Mouse (Mus musculus): ENCODE results near the gene Nagk.
A peak's percentile ranks its signal among the peaks of the same experiment; 100 is the strongest.

Nagk gene

DNA sequence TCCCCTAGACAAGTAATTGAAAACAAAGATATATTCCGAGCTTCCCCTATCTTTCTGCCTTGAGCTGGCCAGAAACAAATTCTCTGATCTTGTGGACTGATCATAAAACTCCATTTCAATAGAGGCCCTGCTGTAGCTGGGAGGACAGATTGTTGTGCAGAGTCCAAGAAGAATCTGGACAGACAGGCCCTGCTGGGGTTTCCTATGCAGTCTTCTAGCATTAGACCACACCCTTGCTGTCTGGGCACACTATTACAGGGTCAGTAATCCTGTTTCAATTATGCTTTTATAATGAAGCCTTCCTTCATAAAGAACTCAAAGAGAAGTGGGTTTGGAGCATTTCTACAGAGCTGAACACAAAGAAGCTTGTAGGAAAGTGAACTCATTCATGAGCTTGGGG is 24.2 kb downstream of the Nagk start:
- DNase-seq = no peak

DNA sequence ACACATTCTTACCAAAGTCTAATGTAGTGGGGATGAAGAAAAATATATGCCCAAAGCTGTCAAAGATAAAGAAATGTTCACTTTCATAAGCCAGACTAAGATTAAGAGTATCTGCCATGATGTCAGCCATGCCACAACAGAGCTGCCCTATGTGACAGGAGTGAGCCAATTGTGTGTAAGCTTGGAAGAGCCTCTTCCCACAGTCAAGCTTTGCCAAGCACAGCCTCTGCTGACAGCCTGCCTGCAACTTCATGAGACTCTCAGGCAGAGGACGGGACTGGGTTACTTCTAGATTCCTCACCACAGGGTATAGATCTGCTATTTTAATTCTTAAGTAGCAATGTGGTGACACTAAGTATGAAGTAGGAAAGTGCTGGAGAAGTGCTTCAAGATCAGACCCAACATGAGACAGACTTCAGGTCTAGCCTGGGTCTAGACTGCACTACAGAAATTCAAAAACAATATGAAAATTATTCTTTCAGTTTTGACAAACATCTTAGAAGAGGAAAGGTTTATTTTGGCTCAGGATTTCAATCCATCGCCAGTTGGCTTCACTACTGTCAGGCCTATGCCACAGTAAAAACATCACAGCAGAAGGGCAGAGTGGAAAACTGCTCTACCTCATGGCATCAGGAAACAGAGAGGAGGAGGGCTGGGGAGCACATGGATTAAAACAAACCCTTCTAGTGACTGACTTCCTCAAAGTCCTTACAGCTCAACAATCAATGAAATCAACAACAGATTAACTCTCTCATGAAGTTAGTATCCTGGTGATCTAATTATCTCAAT is 26.1 kb downstream of the Nagk start:
- DNase-seq = no peak

DNA sequence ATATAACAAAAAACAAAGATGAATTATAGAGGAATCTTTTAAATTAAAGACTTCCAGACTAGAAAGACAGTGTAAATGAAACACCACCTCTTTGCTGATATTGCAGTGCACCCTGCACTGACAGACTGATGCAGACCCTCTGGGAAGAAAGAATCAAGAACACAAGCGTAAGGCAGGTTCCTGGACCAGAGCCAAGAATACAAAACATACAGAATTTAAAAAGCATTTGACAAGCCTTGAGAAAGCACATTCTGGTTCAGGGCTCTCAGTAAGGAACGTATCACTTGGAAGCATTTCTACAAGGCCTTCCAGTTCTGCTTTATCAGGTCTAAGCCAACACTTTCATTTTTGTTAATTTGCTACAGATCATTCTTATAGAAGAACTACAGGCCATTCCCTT is 27.1 kb downstream of the Nagk start:
- no peak for DNase-seq

DNA sequence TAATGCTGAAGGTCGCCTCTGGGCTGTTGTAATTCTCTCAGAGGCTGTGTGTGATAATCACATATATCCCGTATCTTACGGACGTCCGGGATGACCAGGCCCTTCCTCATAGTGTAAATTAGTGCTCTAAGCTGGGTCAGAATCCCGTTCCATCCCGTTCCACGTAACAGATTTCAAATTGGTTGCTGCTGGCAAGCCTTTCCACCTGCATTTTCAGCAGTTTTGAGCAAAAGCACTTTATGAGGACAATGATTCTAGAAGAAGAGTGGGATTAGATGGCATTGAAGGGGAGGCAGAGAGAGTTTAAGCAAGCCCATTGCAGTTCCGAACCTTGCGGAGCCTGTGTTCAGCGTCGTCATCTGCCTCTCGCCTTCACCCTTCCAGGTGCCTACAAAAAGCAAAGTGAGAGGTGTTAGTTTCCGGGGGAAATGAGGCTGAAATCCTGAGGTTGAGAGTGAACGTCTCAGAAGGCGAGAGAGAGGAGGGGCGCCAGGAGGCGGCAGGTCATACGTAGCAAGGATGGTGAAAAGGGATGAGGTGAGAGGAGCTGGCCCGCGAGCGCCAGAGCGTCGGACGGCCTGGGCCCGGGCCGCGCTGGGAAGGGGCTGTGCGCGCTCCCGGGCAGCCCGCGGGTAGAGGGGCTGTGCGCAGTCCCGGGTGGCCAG is 36.3 kb downstream of the Nagk start:
- DNase-seq = peak in 1 of 2 experiments; percentile 18

DNA sequence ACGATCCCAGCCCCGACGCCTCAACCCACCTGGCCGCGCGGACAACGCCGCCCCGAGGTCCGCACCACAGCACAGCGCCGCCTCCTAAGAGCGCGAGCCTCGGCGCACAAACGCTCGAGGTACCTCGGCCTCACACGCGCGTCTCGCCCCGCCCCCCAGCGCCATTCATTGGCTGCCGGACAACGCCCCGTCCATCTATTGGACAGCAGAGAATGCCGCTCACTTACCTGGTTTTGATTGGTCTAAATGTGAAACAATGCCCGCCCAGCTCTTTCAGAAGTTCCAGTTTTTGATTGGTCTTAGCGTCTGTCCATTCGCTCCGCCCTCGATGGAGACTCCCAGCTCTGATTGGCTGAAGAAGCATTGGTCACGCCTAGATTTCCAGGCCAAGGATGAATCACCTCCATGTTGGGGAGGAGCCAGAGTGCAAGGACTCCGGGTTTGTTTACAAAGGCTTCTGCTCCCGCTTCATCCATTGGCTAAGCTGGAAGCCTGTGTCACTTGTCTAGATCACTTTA is 36.9 kb downstream of the Nagk start, which contains the start of gene Paip2b:
Gene Paip2b, minus strand, starts transcription at position 136 of the 518 bp plus-strand sequence.
- DNase-seq = peak; percentile 99

DNA sequence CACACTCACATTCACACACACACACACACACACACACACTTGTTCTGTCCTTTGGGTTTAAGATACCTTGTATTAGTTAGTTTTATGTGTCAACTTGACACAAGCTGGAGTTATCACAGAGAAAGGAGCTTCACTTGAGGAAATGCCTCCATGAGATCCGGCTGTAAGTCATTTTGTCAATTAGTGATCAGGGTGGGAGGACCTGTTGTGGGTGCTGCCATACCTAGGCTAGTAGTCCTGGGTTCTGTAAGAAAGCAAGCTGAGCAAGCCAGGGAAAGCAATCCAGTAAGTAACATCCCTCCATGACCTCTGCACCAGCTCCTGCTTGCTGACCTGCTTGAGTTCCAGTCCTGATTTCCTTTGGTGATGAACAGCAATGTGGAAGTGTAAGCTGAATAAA is 37.6 kb downstream of the Nagk start:
- peak in 1 of 2 experiments; percentile 19 for DNase-seq

DNA sequence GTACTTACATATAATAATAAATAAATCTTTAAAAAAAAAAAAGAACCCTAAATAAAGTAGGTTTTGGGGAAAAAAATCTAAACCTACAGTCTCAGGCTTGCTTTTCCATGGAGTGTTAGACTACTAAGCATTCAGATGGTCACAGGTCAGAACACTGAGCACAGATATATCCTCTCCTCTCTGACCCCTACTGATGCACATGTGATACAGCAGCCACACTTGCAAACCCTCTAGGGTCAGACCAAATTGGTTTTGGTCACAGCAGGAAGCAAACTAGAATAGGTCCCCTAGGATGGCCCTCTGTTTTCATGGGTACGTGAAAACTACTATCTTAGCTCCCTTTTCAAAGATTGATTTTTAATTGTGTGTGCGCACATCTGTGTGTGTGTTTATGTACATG is 42.0 kb downstream of the Nagk start:
- no peak for DNase-seq

DNA sequence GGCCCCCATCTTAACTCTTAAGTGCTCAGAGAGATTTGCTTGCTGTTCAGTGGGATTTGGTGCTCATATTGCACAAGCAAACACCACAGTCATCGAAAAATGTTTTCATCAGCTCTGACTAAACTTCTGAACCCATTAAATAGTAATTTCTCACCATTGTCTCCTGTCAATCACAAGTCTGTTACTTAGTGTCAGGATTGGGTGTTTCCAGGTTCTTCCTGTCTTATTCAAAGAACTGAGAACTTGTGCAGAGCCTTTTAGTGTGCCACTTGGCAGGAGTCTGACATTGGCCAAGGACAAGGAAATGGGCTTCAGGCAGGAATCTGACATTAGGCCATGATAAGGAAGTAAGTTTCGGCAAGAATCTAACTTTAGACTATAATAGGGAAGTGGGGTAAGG is 43.3 kb downstream of the Nagk start:
- DNase-seq = no peak

DNA sequence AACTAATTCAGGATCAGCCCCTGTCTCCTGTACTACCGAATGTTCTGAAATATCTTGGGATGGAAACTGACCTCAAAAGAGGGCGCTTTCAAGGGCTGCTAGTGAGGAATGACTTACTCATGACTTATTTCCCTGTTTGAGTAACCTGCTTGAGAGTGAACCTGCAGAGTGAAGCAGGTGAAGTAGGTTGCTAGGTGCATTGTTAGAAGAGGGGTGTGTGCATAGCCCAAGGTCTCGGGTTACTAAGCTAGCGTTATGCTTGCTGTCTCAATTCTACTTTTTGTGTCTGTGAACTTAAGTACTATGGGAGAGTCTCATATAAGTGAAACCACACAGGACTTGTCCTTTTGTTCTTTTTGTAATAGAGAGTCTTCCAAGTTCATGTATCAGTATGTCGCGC is 45.3 kb downstream of the Nagk start:
- no peak for DNase-seq

DNA sequence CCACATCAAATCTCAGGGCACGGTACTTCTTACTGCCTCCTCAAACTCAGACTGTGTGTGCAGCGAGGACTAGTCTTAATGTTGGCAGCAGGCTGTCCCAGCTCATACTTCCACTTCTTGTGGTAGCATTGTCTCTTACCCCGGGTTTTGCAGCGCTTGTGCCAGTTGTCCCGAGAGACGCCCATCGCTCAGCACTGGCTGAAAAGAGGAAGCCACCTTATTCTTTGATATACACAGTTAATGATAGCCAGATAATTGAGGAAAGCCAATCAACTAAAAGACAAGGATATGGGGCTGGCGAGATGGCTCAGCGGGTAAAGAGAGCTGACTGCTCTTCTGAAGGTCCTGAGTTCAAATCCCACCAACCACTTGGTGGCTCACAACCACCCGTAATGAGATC is 50.1 kb downstream of the Nagk start:
- no peak for DNase-seq

DNA sequence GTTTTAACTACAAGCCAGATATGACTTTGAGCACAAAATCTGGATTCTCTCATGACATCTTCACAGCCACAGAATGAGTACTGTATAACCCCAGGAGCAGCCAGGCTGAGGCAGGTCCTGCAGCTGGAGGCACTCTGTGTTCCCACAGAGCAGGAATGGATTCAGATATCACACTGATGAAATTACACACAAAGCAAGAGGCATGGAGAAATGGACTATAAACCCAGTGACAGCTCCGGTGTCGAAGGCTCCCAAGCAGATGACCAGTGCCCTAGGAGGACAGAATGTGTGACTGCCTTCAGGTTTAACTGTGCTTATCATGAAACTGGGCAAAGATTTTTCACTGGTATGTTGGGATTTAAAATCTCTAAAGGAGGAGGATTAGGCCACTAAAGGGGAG is 51.4 kb downstream of the Nagk start:
- no peak for DNase-seq

DNA sequence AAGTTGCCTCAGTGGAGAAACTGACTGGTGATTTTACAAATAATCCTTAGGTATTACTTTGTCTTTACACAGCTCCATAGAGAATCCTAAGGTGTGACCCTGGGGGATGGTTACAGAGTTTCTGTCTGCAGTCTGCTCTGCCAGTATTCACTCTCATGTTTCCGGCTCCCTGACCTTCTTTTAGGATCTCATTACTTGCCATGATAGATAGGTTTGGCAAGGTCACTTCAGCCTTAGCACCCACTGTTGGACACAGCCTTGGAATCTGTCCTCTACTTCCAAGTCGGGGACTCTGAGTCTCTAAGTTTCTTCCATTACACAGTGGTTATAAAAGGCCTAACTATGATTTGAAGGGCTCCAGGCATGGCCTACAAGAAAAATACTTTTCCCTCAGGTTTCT is 54.7 kb downstream of the Nagk start:
- no peak for DNase-seq

All from cerebellum, adult 18-20 months (tissue).